Mouse (Mus musculus): ENCODE measurements at regions not wholly inside any gene's neighbourhood (a gene's known extent, or its start where the extent isn't known, plus 50 kb on each side); places are given as distances from the start of the nearest gene placed in this dataset.

DNA sequence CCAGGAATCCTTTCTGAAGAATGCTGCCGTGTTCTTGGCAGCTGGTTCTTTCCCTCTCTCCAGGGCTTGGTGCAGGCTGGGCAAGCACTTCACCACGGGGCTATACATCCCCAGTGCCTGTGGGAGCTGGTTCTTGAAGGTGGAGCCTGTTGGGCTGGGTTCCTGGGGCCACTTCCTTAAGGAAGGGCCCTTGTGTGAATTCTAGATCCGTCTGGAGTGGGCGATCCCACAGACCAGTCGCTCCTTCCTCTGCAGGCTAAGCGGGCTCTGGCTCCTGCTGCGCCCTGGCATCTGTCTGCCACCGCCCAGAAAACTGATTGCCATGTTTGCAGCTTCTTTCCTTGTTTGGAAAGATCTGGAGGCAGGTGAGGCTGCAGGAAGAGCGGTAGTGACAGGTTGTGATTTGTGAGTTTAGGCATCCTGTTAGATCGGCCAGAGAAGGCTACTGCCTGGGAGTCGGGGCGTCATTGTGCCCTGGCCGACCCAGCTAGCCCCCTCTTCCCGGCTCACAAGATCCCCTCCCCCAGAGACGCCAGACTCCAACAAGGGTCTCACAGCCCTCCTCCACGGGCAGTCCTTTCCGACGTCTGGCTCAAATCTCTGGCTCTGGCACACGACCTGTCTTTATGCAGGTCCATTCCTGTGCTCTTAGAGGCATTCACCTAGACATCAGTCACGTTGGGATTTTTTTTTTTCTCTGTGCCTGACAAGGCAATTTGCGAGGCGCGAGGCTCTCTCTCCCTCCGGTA, 135.6 kb downstream of the Nectin1 start:
- ATAC-seq (replicated peaks; ENCODE audit: extremely low read depth, insufficient read depth, low FRiP score) = no peak

DNA sequence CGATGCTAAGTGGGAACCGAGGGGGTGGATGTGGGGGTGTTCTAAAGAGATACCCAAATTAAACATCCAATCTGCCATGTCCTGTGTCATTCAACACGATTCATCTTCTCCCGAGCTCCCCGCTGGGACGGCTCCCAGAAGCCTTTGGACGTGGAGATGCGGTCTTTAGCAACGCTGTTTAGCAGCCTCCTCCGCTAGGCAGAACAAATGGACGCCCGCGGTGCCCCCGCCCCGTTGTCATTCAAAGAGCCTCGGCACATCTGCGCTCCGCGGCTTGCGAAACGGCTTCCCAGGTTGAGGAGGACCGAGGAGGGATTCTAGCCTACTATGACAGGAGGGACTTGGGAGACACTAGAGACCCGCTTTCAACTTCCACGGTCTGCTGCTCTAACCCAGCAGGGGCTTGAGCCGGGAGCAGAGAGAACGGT, 136.2 kb downstream of the Nectin1 start:
- no peak overlapping the region for H3K27ac ChIP-seq (ENCODE audit: low read length)
- H3K4me2 ChIP-seq (ENCODE audit: low read depth, low read length) = peak overlapping the region; percentile 58
- no peak overlapping the region; the same call in 1 of the 2 replicates for H3K9ac ChIP-seq (ENCODE audit: low read length)
- no peak for ATAC-seq (replicated peaks; ENCODE audit: extremely low read depth, insufficient read depth, low FRiP score)
- peak overlapping the region; percentile 39 for H3K4me3 ChIP-seq (ENCODE audit: low read length)
- H3K36me3 ChIP-seq (ENCODE audit: control insufficient read depth, insufficient read depth) = no peaks in the 10 kb centered on the region
- peaks cover 6% of the 10 kb centered on the region; the same call in 1 of the 2 replicates for H3K4me1 ChIP-seq (ENCODE audit: control insufficient read depth, insufficient read depth, low read length)
- H3K9me3 ChIP-seq (replicated peaks; ENCODE audit: control insufficient read depth, low read length) = no peaks in the 10 kb centered on the region
- 1% methylated on average over 26 of the region's 26 CpGs for WGBS
- peaks cover 42% of the 10 kb centered on the region for H3K27me3 ChIP-seq (ENCODE audit: control insufficient read depth, insufficient read depth, low read length)

More for the DNA sequence above, 135.6 kb downstream of the Nectin1 start:
- H3K27me3 ChIP-seq (ENCODE audit: control insufficient read depth, insufficient read depth, low read length) = peaks cover 42% of the 10 kb centered on the region
- H3K9me3 ChIP-seq (replicated peaks; ENCODE audit: control insufficient read depth, low read length) = no peaks in the 10 kb centered on the region
- no peak overlapping the region for H3K27ac ChIP-seq (ENCODE audit: low read length)
- H3K4me3 ChIP-seq (ENCODE audit: low read length) = peak overlapping the region; percentile 39
- no peak overlapping the region for H3K9ac ChIP-seq (ENCODE audit: low read length)
- H3K4me1 ChIP-seq (ENCODE audit: control insufficient read depth, insufficient read depth, low read length) = peaks cover 6% of the 10 kb centered on the region; the same call in 1 of the 2 replicates
- no peaks in the 10 kb centered on the region for H3K36me3 ChIP-seq (ENCODE audit: control insufficient read depth, insufficient read depth)
- WGBS = 2% methylated on average over 24 of the region's 24 CpGs
- H3K4me2 ChIP-seq (ENCODE audit: low read depth, low read length) = peak overlapping the region; percentile 58

DNA sequence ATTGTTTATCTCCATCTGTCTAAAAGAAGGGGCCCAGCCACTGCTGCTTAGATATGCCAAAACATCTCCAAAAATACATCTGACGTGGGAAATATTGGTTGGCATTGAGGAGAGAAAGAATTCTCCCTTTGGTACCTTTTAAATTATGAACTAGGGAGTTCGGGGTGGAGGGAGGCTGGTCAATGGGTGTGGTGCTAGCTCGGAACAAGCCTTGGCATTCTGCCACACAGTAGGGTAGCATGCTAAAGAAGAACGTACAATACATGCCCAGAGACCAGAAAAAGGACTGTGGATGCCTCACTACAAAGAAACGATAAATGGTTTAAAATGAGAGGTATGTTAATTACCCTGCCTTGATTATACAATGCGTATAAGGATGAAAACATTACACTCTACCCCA, 149.3 kb downstream of the Nectin1 start:
- no peak overlapping the region for H3K4me2 ChIP-seq (ENCODE audit: low read depth, low read length)
- no peak overlapping the region for H3K27ac ChIP-seq (ENCODE audit: low read length)
- ATAC-seq (replicated peaks; ENCODE audit: extremely low read depth, insufficient read depth, low FRiP score) = no peak
- no peak overlapping the region for H3K4me3 ChIP-seq (ENCODE audit: low read length)
- H3K36me3 ChIP-seq (ENCODE audit: control insufficient read depth, insufficient read depth) = no peaks in the 10 kb centered on the region
- H3K4me1 ChIP-seq (ENCODE audit: control insufficient read depth, insufficient read depth, low read length) = peaks cover 5% of the 10 kb centered on the region; the same call in 1 of the 2 replicates
- WGBS = 50% methylated on average over 6 of the region's 6 CpGs
- H3K27me3 ChIP-seq (ENCODE audit: control insufficient read depth, insufficient read depth, low read length) = peaks cover 5% of the 10 kb centered on the region; the same call in 1 of the 2 replicates
- H3K9ac ChIP-seq (ENCODE audit: low read length) = no peak overlapping the region
- H3K9me3 ChIP-seq (replicated peaks; ENCODE audit: control insufficient read depth, low read length) = no peaks in the 10 kb centered on the region

DNA sequence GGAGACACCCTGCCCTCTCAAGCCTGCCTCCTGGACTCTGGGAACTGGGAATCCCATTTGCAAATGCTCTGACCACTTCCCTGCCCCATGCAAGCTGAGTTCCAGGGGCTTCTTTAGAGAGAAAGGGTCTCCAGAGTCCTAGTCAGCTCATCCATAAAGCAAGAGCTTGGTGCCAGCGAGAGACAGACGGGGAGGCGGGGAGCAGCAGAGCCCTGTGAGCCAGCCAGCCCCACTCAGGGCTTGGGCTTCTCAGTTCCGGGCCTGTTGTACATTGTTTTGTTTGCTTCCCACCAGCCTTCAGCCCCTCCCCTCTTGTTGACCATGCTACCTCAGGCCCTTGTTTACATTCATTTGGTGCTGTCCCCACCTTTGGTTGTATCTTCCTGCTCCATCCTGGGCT, 143.9 kb upstream of the Thy1 start:
- no peak overlapping the region for H3K4me3 ChIP-seq (ENCODE audit: low read length)
- H3K27me3 ChIP-seq (ENCODE audit: control insufficient read depth, insufficient read depth, low read length) = no peaks in the 10 kb centered on the region
- H3K36me3 ChIP-seq (ENCODE audit: control insufficient read depth, insufficient read depth) = no peaks in the 10 kb centered on the region
- no peaks in the 10 kb centered on the region for H3K9me3 ChIP-seq (replicated peaks; ENCODE audit: control insufficient read depth, low read length)
- WGBS = 52% methylated on average over 4 of the region's 4 CpGs
- H3K27ac ChIP-seq (ENCODE audit: low read length) = no peak overlapping the region
- no peak overlapping the region for H3K4me2 ChIP-seq (ENCODE audit: low read depth, low read length)
- peaks cover 18% of the 10 kb centered on the region for H3K4me1 ChIP-seq (ENCODE audit: control insufficient read depth, insufficient read depth, low read length)
- no peak overlapping the region for H3K9ac ChIP-seq (ENCODE audit: low read length)
- ATAC-seq (replicated peaks; ENCODE audit: extremely low read depth, insufficient read depth, low FRiP score) = no peak

DNA sequence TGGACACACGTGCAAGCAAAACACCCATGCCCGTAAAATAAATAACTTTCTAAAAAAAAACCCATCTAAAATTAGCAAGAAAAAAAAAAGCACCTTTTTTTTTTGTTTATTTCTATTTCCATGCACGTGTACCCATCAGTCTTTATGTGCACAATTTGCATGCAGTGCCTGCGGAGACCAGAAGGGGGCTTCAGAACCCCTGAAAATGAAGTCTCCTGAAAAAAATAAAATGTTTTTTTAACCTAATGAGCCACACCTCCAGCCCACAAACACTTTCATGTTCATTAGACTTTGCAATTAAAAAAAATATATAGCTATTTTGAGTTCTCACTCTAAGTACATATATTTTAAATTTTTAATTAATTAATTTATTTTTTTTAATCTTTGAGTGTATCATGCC, 134.9 kb upstream of the Thy1 start:
- no peak for ATAC-seq (replicated peaks; ENCODE audit: extremely low read depth, insufficient read depth, low FRiP score)
- H3K4me1 ChIP-seq (ENCODE audit: control insufficient read depth, insufficient read depth, low read length) = peaks cover 6% of the 10 kb centered on the region
- no peak overlapping the region for H3K27ac ChIP-seq (ENCODE audit: low read length)
- no peaks in the 10 kb centered on the region for H3K27me3 ChIP-seq (ENCODE audit: control insufficient read depth, insufficient read depth, low read length)
- WGBS = 80% methylated on average over 4 of the region's 4 CpGs
- H3K9ac ChIP-seq (ENCODE audit: low read length) = no peak overlapping the region
- no peaks in the 10 kb centered on the region for H3K36me3 ChIP-seq (ENCODE audit: control insufficient read depth, insufficient read depth)
- peaks cover 4% of the 10 kb centered on the region for H3K9me3 ChIP-seq (replicated peaks; ENCODE audit: control insufficient read depth, low read length)
- no peak overlapping the region for H3K4me2 ChIP-seq (ENCODE audit: low read depth, low read length)
- H3K4me3 ChIP-seq (ENCODE audit: low read length) = no peak overlapping the region

- no peak for ATAC-seq (replicated peaks; ENCODE audit: extremely low read depth, insufficient read depth, low FRiP score)
Observed at GRCm38 (mm10) chr9:43915015-43915414, 128.2 kb upstream of the Thy1 start.

GRCm38 (mm10) chr9:43917467-43917866, 125.7 kb upstream of the Thy1 start:
- Histone ChIP-seq H3K4me2 (ENCODE audit: low read depth, low read length) (no peak overlapping the region), H3K4me3 (ENCODE audit: low read length) (no peak overlapping the region), H3K9me3 (replicated peaks; ENCODE audit: control insufficient read depth, low read length) (no peaks in the 10 kb centered on the region), H3K27me3 (ENCODE audit: control insufficient read depth, insufficient read depth, low read length) (peaks cover 20% of the 10 kb centered on the region), H3K9ac (ENCODE audit: low read length) (no peak overlapping the region), H3K36me3 (ENCODE audit: control insufficient read depth, insufficient read depth) (no peaks in the 10 kb centered on the region), H3K27ac (ENCODE audit: low read length) (no peak overlapping the region), H3K4me1 (ENCODE audit: control insufficient read depth, insufficient read depth, low read length) (0 out of 2 replicates have a peak, but pooled peaks cover 2% of the 10 kb centered on the region)
- no peak for ATAC-seq (replicated peaks; ENCODE audit: extremely low read depth, insufficient read depth, low FRiP score)
- 22% methylated on average over 10 of the region's 10 CpGs for WGBS

More at GRCm38 (mm10) chr9:43915015-43915414, 128.2 kb upstream of the Thy1 start:
- H3K4me1 ChIP-seq (ENCODE audit: control insufficient read depth, insufficient read depth, low read length) = no peaks in the 10 kb centered on the region
- no peak overlapping the region for H3K27ac ChIP-seq (ENCODE audit: low read length)
- H3K36me3 ChIP-seq (ENCODE audit: control insufficient read depth, insufficient read depth) = no peaks in the 10 kb centered on the region
- 49% methylated on average over 5 of the region's 5 CpGs for WGBS
- H3K9ac ChIP-seq (ENCODE audit: low read length) = no peak overlapping the region
- H3K9me3 ChIP-seq (replicated peaks; ENCODE audit: control insufficient read depth, low read length) = peaks cover 2% of the 10 kb centered on the region
- H3K27me3 ChIP-seq (ENCODE audit: control insufficient read depth, insufficient read depth, low read length) = peaks cover 9% of the 10 kb centered on the region
- no peak overlapping the region for H3K4me2 ChIP-seq (ENCODE audit: low read depth, low read length)
- H3K4me3 ChIP-seq (ENCODE audit: low read length) = no peak overlapping the region

- H3K27ac ChIP-seq (ENCODE audit: low read length) = no peak overlapping the region
- ATAC-seq (replicated peaks; ENCODE audit: extremely low read depth, insufficient read depth, low FRiP score) = no peak
- H3K4me1 ChIP-seq (ENCODE audit: control insufficient read depth, insufficient read depth, low read length) = 0 out of 2 replicates have a peak, but pooled peaks cover 2% of the 10 kb centered on the region
- H3K36me3 ChIP-seq (ENCODE audit: control insufficient read depth, insufficient read depth) = no peaks in the 10 kb centered on the region
- peaks cover 25% of the 10 kb centered on the region for H3K27me3 ChIP-seq (ENCODE audit: control insufficient read depth, insufficient read depth, low read length)
- no peak overlapping the region for H3K9ac ChIP-seq (ENCODE audit: low read length)
- no peaks in the 10 kb centered on the region for H3K9me3 ChIP-seq (replicated peaks; ENCODE audit: control insufficient read depth, low read length)
- no peak overlapping the region for H3K4me2 ChIP-seq (ENCODE audit: low read depth, low read length)
- H3K4me3 ChIP-seq (ENCODE audit: low read length) = no peak overlapping the region
- 78% methylated on average over 17 of the region's 17 CpGs for WGBS
Observed at GRCm38 (mm10) chr9:43919010-43919409, 124.2 kb upstream of the Thy1 start.

- peak overlapping the region; percentile 13; the same call in 1 of the 2 replicates for H3K4me2 ChIP-seq (ENCODE audit: low read depth, low read length)
- 0 out of 2 replicates have a peak, but pooled peaks have one; percentile 23 for ATAC-seq (replicated peaks; ENCODE audit: extremely low read depth, insufficient read depth, low FRiP score)
- no peak overlapping the region for H3K9ac ChIP-seq (ENCODE audit: low read length)
- no peaks in the 10 kb centered on the region for H3K36me3 ChIP-seq (ENCODE audit: control insufficient read depth, insufficient read depth)
- 0 out of 2 replicates have a peak, but pooled peaks cover 2% of the 10 kb centered on the region for H3K4me1 ChIP-seq (ENCODE audit: control insufficient read depth, insufficient read depth, low read length)
- H3K27me3 ChIP-seq (ENCODE audit: control insufficient read depth, insufficient read depth, low read length) = peaks cover 29% of the 10 kb centered on the region
- H3K4me3 ChIP-seq (ENCODE audit: low read length) = no peak overlapping the region
- H3K27ac ChIP-seq (ENCODE audit: low read length) = no peak overlapping the region
- no peaks in the 10 kb centered on the region for H3K9me3 ChIP-seq (replicated peaks; ENCODE audit: control insufficient read depth, low read length)
- 15% methylated on average over 24 of the region's 24 CpGs for WGBS
Observed at GRCm38 (mm10) chr9:43920053-43920754, 123.0 kb upstream of the Thy1 start.
